Mouse (Mus musculus): ENCODE data around the gene Vwa2. TPM values are rescaled to one million over a fixed set of nuclear protein-coding genes. Genes with fewer than 3 reads are reported as not detected.

Vwa2 gene
- total RNA-seq, 2 experiments from 2014 or later = not detected

DNA sequence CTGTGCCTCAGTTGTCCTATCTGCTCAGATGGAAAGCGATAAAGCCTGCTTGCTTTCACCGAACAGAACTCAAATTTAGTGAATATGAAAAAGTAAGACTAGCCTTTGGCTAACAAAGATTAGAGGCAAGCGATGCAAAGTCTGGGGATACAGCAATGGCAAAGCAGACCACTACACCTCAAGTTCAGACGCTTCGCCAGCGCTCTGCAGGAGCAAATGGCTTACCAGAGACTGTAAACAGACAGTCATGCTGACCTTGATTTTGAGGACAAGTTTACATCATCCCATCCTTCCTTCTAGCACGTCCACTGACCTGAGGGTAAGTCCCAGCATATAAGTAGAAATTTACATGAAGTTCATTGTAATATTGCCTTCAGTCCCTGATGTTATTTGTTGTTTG lies 72.2 kb downstream of the Vwa2 start:
- ATAC-seq (replicated peaks; ENCODE audit: poor library complexity, severe bottlenecking) = no peak

DNA sequence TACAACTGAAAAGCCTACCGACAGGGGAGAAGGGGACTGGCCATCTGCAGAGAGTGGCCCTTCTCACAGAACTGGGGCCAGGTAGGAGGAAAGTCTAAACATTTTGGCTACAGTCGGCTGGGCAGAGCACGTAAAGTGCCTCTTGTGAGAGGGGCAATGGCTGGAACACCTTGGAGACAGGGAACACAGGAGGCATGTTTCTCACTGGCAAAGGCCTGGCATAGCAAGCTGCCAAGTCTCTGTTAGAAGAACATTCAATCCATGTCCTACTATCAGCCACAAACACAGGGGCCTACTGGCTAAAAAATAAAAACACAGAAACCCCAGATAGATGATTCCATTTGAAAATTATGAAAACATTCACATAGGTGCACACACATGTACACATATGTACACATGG lies 72.7 kb downstream of the Vwa2 start:
- ATAC-seq (replicated peaks; ENCODE audit: poor library complexity, severe bottlenecking) = no peak

DNA sequence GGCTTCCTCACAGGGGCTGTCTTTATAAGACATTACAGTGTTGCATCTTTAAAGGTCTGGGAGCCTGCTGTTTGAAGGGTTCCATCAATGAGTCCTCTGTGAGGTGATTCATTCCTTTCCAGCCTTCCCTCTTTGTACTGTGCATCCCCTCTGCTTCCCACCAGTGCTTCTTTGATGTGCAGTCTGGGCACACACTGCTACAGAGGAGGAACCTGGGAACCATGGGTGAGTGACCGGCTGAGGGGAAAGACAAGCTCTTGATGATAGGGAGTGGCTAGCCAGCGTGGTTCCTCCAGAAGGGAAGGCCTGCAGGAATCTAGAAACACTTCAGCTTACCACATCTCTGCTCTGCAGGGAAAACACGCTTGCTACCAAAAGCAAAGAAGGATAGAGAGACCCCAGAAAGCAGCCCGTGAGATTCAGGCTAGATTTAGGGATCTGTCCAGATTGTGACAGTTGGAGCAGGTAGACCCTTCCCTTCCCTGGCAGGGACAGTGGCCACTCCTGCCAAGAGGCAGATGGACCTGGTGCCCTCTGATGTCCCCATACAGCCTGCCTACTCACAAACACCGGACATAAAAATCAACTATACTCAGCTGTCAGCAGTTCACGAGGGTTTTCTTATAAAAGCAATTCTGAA lies 74.0 kb downstream of the Vwa2 start:
- no peak for ATAC-seq (replicated peaks; ENCODE audit: poor library complexity, severe bottlenecking)

DNA sequence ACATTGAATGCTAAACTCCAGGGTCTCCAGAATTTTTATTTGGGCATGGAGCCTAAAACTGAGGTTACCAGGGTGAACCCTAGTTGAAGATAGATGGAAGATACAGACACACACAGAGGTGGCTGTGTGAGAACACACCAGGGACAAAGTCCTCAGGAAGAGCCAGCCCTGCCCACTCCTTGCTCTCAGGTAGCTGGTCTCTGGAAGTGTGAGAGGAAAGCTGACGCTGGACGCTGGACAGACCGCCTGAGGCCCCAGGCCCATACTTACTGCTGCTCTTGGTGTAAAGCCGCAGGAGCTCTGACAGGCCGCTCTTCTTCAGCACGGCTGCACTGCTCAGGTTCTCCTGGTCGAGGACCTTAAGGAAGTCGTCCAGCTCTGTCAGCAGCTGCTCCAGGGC lies 75.8 kb downstream of the Vwa2 start:
- ATAC-seq (replicated peaks; ENCODE audit: poor library complexity, severe bottlenecking) = no peak

DNA sequence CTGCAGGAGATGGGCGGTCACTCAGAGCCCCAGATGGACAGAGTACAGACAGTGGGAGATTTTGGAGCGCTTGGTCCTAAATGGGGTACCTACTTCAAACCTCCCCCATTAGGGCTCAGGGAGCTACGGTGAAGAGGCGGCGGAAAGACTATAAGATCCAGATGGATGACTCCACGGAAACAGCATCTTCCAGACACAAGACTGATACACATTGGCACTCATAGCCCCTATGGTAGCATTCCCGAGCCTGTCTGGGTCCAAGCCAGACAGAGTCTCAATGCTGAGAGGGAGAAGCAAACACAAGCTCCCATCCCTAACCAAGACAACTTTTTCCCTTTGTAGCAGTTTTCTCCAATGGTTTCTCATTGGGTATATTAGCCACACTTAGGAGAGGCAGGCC lies 76.8 kb downstream of the Vwa2 start:
- no peak for ATAC-seq (replicated peaks; ENCODE audit: poor library complexity, severe bottlenecking)

DNA sequence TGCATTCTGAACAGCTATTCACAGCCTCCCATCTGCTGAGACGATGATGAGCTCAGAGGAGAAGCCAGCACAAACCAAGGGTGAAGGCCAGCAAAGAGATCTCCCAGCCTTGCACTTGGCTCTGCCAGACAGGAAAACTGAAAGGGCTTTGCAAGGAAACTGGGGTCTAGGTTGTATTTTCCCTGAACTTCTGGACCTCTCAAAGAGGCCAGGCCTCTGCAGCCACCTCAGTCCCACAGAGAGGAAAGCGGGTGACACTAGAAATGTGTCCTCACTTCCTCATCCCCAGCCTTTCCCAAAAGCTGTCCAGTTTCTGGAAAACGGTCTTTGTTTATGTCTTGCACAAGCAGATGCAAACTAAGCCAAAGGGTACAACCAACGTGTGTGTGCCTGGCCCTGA lies 79.8 kb downstream of the Vwa2 start:
- no peak for ATAC-seq (replicated peaks; ENCODE audit: poor library complexity, severe bottlenecking)

DNA sequence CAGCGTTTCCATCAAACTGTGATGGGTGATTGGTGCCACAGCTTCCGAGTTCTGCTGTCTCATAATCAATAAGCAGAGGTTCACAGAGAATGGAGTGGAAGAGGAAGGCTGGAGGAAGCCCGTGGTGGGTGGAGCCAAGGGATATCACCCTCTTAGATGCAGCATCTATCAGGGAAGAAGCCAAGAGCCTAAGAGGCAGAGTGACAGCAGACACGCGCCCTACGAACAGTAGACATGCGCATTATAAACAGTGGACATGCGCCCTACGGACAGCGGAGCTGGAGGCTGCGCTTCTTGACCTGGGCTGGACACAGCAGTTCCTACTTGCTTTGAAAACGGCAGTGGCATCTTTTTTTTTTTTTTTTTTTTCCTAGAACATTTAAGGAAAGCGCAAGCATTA lies 80.8 kb downstream of the Vwa2 start:
- no peak for ATAC-seq (replicated peaks; ENCODE audit: poor library complexity, severe bottlenecking)

DNA sequence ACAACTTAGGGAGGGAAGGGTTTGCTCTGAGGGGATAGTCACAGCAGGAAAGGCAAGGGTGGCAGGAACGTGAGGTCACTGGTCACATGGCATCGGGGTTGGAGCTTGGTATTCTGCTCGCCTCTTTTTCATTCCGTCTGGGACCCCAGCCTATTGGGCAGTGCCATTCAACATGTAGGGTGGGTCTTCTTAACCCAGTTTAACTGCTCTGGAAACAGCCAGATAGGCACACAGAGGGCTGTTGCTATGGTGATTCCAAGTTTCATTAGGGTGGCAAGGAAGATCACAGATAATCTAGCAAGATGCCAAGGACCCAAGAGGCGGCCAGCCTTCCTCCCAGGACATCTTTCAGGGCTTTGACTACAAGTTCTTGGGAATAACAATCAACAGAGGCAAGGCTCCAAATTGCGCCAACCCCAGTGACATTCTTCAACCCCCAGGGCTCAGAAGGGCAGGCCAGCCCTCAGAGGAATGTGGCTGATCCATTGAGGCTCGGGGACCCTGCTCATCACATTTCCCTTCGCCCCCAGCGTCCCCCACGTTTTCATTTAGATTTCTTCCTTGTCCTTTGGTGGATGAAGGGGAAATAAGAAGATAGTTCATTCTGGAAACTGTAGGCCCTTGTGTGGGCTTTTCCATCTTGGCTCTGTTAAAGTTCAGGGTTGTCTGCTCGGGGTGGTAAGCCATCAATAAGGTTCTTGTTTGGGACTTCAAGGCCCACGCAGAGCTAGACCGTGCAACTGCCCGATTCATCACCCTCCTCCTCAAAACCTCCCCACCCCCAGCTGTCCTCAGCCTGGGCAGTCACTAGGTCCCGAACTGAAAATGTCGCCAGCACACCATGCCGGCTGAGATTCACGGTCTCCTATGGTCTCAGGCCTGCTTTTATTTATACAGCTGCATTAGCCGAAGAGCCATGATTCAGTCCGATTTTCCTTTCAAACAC lies 81.8 kb downstream of the Vwa2 start:
- no peak for ATAC-seq (replicated peaks; ENCODE audit: poor library complexity, severe bottlenecking)

DNA sequence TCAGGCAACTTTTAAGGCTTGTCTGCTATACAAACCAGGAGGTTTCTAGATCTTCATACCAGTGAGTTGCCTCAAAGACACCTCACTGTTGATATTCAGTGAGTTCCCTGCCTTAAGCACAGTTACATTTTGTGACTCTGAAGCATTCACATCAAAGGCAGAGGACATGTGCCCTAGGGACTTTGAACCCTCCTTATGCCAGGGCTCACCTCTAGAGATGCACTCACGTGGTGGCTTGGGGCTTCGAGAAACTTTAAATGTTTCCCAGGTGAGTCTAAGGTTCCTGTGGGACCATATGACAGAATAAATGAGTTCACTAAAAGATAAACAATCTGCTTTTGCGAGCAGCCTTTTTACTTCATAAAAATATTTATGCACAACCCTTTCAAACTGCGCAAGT lies 84.0 kb downstream of the Vwa2 start:
- no peak for ATAC-seq (replicated peaks; ENCODE audit: poor library complexity, severe bottlenecking)

DNA sequence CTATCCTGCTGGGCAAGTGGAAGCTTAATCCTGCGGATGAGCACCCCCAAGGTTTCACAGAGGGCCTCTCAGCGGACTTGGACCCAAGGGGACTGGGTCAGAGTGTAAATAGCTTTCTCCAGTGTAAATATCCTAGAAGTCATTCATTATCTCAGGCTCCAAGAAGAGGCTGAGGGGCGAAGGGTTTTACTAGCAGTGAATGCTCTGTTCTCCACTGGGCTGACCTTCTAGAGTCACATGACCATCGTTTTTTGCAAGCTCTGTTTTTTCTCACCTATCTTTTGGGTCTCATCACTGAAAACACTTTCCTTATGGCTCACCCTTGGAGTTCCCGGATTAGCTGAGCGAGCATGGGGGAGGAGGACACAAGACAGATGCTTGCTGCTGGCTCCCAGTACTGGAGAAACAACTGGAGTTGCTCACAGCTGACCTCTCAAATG lies 84.6 kb downstream of the Vwa2 start:
- no peak for ATAC-seq (replicated peaks; ENCODE audit: poor library complexity, severe bottlenecking)

DNA sequence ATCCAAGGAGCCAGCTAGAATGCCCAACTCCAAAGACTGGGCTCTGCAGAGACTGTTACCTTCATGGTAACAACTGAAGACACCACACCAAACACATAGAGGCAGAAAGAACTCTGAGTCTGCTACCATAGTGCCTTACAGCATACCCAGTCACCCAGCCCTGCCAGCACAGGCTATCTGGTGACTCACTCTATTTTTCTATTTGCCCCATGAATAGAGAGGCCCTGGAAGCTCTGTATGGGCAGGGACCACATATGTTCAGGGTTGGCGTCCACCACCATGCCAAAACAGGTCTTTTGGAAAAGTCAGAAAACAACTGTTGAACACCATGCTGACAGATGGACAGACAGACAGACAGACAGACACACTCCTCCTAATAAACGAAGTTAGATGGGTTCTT lies 85.0 kb downstream of the Vwa2 start:
- no peak for ATAC-seq (replicated peaks; ENCODE audit: poor library complexity, severe bottlenecking)

DNA sequence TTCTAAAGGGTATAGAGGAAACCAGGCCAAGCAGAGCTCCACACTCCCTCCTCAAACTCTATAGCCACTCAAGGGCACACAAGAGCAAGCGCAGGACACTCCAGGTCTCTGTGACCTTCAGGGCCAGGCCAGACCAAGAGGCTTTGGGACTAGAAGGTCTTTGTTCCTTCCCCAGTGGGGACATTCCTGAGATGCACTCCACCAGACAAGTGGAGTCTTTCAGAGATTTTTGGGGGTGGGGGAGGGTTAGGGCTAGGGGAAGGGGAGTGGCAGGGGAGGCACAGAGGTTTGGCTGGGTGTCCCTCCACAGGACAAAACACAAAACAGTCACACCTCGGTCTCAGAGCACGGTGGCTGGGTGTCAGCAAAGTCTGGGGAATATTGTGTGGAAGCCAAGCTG lies 85.6 kb downstream of the Vwa2 start:
- no peak for ATAC-seq (replicated peaks; ENCODE audit: poor library complexity, severe bottlenecking)

Other genes with a start within 250 kb of the Vwa2 start
- gene Adrb1, start 152.1 kb upstream of the Vwa2 start, total RNA-seq (2014; fragmentation: Nextera tagmentation) = not detected in 2 replicates
- not detected in 2 replicates for gene Adrb1, start 152.1 kb upstream of the Vwa2 start, total RNA-seq (2017)
- gene Ccdc186, start 52.1 kb upstream of the Vwa2 start, total RNA-seq (2014; fragmentation: Nextera tagmentation) = 3.4 and 8.7 TPM in 2 replicates
- gene Ccdc186, start 52.1 kb upstream of the Vwa2 start, total RNA-seq (2017) = 12.7 and 20.6 TPM in 2 replicates
- gene Tdrd1, start 48.0 kb upstream of the Vwa2 start, total RNA-seq (2014; fragmentation: Nextera tagmentation) = not detected in 2 replicates
- not detected in 2 replicates for gene Tdrd1, start 48.0 kb upstream of the Vwa2 start, total RNA-seq (2017)
- gene Afap1l2, start 134.0 kb downstream of the Vwa2 start, total RNA-seq (2014; fragmentation: Nextera tagmentation) = not detected in 2 replicates
- gene Afap1l2, start 134.0 kb downstream of the Vwa2 start, total RNA-seq (2017) = not detected in 2 replicates